Mouse (Mus musculus) G1E-ER4 (cell line): Measurements from ENCODE around the gene Qtrt2. TPM values are rescaled to one million over a fixed set of nuclear protein-coding genes. Genes with fewer than 3 reads are reported as not detected.

Experiments
- GATA1 ChIP-seq: IDR thresholded peaks from one replicate; pipeline ENCODE4 v1.8.0; 2012; ENCODE audit warnings: low read length, inconsistent platforms
- polyA plus RNA-seq: library from polyadenylated mRNA; stranded (reverse); fragments of >175 nt; gene quantifications from 2 replicates; pipeline ENCODE4 v1.2.3, GENCODE M21; 2012

Qtrt2 gene
- 1.2 and 7.4 TPM in 2 replicates for polyA plus RNA-seq

DNA sequence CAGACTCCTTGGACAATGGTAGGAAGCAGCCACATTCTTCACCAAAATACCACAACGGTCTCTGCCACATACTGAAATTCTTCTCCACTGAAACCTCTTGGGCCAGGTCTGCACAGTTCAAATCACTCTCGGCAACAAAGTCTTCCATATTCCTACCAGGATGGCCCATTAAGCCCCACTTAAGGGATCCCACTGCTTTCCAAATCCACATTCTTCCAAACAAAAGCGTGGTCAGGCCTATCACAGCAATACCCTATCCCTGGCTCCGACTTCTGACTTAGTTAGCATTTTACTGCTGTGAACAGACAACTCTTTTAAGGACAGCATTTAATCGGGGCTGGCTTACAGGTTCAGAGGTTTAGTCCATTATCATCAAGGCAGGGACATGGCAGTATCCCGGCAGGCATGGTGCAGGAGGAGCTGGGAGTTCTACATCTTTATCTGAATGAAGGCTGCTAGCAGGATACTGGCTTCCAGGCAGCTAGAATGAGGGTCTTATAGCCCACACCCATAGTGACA lies at the start of gene Qtrt2:
Gene Qtrt2, minus strand, starts transcription at position 469 of the 519 bp plus-strand sequence.
- TF ChIP-seq GATA1 = no peak

DNA sequence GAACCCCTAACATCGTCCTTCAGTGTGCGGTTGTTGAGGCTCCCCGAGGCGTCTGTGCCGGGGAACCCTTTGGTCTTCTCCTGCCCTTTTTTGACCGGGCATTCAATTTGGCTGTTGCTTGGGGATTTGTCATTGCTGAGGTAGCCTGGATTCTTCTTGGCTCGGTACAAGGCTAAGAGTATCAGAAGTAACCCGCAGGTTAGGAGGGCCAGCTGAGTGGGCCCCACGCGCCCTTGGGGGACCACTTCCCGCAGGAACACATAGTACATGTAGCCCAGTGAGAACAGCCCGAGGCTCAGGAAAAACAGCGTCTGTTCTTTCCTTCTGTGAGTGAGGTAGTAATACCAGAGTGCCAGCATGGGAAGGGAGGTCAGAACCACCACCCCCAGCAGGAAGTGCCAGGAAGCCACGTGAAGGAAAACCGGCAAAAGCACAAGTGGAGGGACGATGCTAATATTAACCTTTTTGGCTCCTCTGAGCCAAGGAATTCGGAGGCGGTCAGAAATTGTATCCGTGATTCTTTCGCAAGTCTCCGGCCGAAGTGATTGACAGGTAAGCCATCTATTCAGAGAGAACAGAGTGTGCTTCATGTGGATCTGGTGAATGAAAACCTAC lies 47.1 kb upstream of the Qtrt2 start:
- no peak for TF ChIP-seq GATA1

DNA sequence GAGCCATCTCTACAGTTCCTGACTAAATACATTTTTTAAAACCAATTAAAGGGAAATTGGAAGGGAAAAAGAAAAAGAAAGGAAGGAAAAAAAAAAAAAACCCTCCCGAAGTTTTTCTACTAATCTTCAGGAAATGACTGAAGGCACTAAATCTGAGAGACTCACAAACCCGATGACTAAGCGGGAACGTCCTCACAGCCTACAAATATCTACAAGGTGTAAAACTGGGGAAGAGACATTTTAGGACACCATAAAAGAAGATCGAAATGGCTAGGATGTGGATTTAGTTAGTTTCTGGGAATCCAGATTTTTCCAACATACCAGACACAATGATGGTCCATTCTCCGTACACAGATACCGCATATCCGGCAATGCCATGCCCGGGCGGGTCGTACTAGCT lies 46.5 kb upstream of the Qtrt2 start:
- no peak for TF ChIP-seq GATA1

DNA sequence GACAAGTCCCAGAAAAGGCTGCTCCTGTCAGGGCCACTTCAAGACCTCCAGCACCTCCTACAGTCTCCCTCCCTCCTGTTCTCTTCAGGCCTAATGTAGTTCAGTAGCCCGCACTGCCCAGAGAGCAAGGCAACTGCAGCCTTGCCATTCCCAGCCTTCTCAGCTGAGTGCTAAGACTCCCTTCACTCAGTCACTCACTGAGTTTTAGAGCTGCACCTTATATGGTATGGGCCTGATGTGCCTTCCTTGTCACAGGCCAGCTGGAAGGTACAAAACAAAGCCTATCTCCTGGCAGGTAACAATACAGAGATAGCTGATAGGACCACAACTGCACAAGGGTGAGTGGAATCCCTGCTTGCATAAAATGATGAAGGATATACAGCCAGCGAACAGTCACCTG lies 45.8 kb upstream of the Qtrt2 start:
- TF ChIP-seq GATA1 = no peak

DNA sequence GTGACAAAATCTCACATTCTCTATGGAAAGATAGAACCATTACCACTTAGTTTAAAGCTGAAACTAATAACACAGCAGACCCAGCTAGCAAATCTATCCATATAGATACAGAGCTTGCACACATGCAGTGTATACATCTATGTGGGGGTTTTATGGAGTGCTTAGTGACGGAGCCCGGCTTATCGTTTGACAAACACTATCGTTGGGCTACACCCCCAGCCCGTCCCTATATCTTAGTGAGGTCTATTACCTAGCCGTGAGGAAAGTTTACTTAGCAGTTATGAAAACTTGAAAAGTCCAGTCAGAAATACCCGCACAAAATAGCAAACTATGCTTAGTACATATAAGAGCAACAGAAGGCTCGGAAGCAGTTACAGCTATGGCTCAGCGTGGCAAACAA lies 45.1 kb upstream of the Qtrt2 start:
- TF ChIP-seq GATA1 = no peak

DNA sequence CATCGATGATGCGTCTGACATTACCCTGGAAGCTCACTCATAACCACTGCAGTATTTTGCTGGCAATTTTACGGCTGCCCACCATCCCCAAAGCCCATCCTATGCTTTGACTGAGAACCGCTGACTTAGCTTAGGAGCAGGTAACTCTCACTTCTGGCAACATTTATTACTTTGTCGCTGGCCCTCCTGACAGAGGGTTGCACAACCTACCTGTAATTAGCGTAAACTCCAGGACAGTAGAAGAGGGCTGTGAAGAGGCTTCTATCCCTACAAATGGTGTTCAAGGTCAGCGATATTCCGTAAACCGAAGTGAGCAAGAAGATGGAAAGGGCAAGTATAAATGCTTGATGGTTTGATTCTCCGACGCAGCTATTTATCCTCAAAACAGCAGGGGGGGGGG lies 44.6 kb upstream of the Qtrt2 start:
- no peak for TF ChIP-seq GATA1

DNA sequence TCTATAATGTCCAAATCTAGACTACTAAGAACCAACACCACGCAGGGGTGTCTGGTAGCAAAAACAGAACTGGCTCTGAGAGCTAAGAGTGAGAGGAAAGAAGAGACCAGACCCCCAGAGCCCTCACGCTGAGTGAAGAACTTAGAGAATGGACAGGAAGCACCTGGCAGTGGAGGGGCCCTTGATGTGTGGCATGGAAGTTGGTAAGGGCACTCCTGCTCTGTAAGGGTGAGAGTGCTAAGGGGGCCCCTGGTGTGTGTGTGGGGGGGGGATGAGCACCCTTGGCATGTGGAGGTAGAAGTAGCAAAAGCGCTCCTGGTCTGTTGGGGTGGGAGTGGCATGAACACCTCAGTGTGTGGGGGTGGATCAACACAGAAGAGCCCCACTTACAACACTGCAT lies 43.8 kb upstream of the Qtrt2 start:
- TF ChIP-seq GATA1 = no peak

DNA sequence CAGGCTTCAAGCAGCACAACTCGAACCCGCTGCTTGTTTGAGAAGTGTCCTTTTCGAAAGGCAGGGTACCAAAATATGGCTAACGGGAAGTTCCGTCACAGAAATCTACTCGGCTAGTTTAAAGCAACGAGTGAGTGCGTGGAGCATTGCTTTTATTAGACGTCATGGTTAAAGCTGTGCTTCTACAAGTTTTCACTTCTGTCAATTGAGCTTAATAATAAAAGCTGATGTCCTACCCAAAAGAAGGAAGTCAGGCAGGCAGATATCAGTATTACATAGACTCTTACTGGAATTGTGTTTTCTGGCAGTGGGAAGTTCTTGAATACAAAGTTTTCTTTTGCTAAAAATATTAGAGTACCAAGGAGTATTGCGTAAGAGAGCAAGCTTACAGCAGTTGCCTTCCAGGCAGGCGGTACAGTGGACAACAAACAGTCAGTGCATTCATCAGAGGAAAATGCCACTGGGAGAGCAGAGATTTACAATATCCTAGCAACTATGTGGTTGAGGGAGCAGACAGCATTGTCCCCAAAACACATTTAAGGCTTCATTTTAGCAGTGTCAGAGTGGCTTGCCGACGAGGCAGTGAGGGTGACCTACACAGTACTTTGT lies 39.3 kb upstream of the Qtrt2 start:
- TF ChIP-seq GATA1 = no peak

DNA sequence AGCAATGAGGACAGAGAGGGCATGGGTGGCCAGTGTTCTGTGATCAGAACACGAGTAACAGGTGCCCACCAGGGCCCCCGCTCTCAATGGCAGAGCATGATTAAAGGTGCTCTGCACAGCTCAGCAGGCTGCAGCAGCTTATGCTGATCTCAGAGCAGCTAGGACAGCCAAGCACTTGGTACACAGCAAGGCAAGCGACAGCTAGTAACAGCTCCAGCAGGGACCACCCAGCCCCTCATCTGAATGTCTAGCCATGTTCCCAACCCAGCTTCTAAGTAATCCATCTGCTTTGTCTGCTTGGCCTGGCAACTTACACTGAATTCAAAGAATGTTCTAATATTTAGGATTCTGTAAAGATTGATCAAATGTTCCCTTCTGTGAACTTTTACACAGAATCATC lies 37.2 kb upstream of the Qtrt2 start:
- TF ChIP-seq GATA1 = no peak

DNA sequence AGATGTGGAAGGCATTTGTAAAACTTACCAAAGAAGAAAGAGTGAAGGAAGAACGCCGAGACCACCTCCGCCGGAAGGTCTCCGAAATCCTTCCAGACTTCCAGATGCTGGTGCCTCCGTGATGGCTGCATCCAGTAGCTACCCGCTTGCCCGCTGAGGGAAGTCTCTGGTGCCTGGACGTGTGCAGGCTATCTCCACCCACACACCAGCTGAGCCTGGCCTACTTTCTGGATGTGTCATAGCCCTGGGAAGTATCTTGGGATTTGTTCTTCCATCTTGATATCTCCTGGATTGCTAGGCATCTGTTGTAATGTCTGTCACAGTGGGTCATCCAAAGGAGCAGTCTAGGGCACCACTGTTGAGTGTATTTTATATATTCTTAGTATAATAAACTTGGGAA lies 36.7 kb upstream of the Qtrt2 start:
- no peak for TF ChIP-seq GATA1

DNA sequence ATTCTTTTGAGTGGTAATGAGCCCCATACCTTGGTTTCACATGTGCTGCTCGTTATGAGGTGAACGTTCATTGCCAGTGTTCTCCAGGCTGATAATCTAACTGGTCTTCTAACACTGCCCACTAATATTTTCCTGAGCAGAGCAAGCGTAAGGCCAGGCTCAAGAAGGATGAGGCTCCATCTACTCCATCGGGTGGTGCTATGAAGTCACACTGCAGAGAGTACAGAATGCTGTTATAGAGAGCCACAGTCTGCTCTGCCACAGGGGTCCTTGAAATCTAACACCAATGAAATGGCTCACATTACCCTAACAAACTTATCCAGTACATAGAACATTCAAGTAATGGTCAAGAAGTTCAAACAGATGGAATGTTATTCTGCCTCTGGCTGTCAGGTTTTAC lies 31.4 kb upstream of the Qtrt2 start:
- no peak for TF ChIP-seq GATA1

DNA sequence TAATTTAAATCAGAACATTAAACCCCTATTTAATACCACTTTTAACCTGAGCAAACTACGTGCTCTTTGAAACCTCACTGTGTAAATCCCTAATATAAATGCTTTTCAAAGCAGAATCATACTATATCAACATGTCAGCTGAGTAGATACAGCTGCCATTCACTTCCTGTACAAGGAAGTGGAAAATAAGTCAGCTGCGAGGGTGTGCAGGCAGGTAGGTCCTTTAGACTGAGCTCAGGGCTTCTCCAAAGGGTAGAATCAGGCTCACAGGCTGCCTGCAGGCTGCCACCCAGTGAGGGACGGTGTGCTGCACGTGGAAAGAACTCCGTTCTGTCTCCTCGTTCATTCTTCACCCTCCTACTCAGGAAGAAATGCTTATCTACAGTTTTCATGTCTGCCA lies 28.3 kb upstream of the Qtrt2 start:
- TF ChIP-seq GATA1 = no peak

DNA sequence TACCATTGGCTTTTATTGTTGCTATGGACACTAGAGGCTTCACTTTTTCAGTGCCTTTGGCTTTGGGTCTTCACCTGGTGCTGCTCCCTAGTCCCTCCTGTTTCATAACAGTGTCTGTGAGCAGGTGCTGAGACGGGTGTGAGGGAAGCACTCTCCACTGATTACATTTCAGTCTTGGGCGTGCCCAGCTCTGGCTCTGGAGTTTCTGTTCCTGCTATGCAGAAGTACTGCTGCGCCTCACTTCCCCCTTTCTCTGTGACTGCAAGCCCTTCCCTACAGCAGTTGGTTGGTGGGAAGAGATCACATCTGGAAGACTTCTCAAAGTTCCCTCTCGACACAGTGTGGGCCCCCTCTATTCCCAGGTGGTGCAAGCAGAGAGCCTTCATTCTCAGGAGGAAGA lies 25.0 kb upstream of the Qtrt2 start:
- TF ChIP-seq GATA1 = no peak

DNA sequence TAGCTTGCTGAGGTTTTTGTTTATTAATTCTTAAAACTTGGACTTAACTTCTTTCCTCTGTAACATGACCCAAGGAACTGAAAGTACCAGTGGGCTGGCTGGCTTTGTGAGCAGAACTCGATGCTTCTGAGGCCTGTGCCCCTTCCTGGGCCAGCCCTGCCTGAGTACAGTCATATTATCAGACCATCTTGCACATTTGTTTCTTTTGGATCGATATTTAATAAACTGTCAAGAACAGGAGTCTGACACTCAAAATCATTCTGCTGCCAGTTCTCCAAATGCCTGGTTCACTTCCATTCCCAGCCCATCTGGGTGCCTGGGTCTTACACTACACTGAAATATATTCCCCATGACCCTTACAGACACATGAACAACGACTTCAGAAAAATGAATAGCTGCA lies 19.3 kb upstream of the Qtrt2 start:
- no peak for TF ChIP-seq GATA1

DNA sequence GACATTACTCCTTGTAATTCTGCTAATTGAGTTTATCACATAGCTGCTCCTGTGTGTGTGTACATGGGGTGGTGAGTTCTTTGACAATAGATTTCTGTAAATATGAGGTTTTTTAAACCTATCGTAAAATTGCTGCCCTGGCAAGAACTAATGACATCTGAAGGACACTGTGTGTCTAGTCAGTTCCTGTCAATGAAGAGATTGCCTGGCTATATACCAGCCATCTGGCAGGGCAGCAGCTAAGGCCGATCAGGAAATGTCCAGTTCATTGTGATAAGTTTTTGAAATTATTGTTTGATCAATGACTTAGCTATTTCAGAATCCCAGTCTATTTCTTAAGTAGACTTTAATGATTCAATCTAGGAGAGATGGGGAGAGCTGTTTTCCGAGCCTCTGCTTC lies 18.7 kb upstream of the Qtrt2 start:
- no peak for TF ChIP-seq GATA1

DNA sequence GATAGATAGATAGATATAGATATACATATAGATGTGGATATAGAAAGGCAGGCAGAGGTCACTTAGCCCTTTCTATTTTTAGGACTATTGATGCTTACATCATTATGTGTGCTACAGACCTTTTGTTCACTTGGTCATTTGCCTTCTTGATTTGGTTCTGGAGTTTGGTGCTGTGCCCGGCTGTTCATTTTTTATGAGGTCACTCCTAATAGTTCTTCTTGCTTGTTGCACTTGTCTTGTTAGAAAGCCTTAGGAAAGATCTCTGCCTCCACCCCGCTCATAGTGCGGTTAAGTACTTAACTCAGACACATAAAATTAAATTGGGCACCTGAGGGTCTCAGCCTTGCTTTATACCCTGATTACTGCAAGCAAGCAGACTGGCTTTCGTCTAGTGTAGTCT lies 14.2 kb upstream of the Qtrt2 start:
- TF ChIP-seq GATA1 = no peak

DNA sequence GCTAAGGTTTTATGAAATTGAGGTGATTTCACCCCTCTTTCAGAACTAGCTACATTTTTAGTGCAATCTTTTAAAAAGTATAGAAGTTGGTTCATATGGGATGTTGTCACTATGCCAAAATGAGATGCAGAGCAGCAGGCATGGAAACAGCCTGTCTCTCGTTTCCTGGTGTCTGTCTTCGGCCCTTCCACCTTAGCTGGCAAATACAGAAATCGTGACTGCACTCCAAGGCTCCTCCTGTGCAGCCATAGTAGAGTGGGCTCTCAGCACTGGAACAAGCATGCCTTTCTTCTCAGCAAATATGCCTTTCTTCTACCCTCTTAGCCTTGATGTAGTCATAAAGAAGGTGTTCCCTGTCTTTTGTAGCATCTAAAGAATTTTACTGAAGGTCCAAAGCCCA lies 9.3 kb upstream of the Qtrt2 start:
- no peak for TF ChIP-seq GATA1
